Mouse (Mus musculus) ovary, postnatal 10 days (tissue): Measurements from ENCODE around the gene Hnrnpa1.

Experiments used
- DNase-seq: peaks from one replicate; pipeline ENCODE4 v3.0.0; 2022; ENCODE audit warnings: low spot score

Gene Hnrnpa1

GRCm38 (mm10) chr15:103240160-103241028 lies at the start of gene Hnrnpa1:
Gene Hnrnpa1 (plus strand): TSS chr15:103240432.
- DNase-seq, result peak; percentile 75

GRCm38 (mm10) chr15:103190531-103191462 lies 49.4 kb upstream of the Hnrnpa1 start:
- DNase-seq, result no peak

GRCm38 (mm10) chr15:103193606-103194005 lies 46.6 kb upstream of the Hnrnpa1 start:
- DNase-seq, result no peak

GRCm38 (mm10) chr15:103196835-103197234 lies 43.4 kb upstream of the Hnrnpa1 start:
- DNase-seq, result no peak

- DNase-seq, result no peak
Measured at GRCm38 (mm10) chr15:103197785-103198184, 42.4 kb upstream of the Hnrnpa1 start.

GRCm38 (mm10) chr15:103202088-103202793 lies 38.0 kb upstream of the Hnrnpa1 start:
- no peak for DNase-seq

- no peak for DNase-seq
Measured at GRCm38 (mm10) chr15:103205156-103205555, 35.1 kb upstream of the Hnrnpa1 start.

- DNase-seq, result no peak
Measured at GRCm38 (mm10) chr15:103214149-103214548, 26.1 kb upstream of the Hnrnpa1 start.

GRCm38 (mm10) chr15:103214971-103215907 lies 25.0 kb upstream of the Hnrnpa1 start:
- peak; percentile 72 for DNase-seq

- no peak for DNase-seq
Measured at GRCm38 (mm10) chr15:103216052-103216451, 24.2 kb upstream of the Hnrnpa1 start.

- DNase-seq, result no peak
Measured at GRCm38 (mm10) chr15:103220785-103221184, 19.4 kb upstream of the Hnrnpa1 start.

- DNase-seq, result no peak
Measured at GRCm38 (mm10) chr15:103221386-103221785, 18.8 kb upstream of the Hnrnpa1 start.

- DNase-seq, result no peak
Measured at GRCm38 (mm10) chr15:103224161-103224560, 16.1 kb upstream of the Hnrnpa1 start.

GRCm38 (mm10) chr15:103227022-103227421 lies 13.2 kb upstream of the Hnrnpa1 start:
- no peak for DNase-seq

GRCm38 (mm10) chr15:103227572-103227971 lies 12.7 kb upstream of the Hnrnpa1 start:
- no peak for DNase-seq

- DNase-seq, result no peak
Measured at GRCm38 (mm10) chr15:103228904-103229303, 11.3 kb upstream of the Hnrnpa1 start.

- DNase-seq, result no peak
Measured at GRCm38 (mm10) chr15:103233119-103233518, 7.1 kb upstream of the Hnrnpa1 start.

GRCm38 (mm10) chr15:103237295-103237694 lies 2.9 kb upstream of the Hnrnpa1 start:
- no peak for DNase-seq

GRCm38 (mm10) chr15:103239130-103239684 lies 1.0 kb upstream of the Hnrnpa1 start:
- DNase-seq, result peak; percentile 66

GRCm38 (mm10) chr15:103239685-103240159 lies 510 bp upstream of the Hnrnpa1 start, which contains the start of gene Cbx5:
Gene Cbx5 (minus strand): TSS chr15:103239816.
- peak; percentile 94 for DNase-seq
